Mouse (Mus musculus): ENCODE measurements at regions not wholly inside any gene's neighbourhood (a gene's known extent, or its start where the extent isn't known, plus 50 kb on each side); places are given as distances from the start of the nearest gene placed in this dataset.

DNA sequence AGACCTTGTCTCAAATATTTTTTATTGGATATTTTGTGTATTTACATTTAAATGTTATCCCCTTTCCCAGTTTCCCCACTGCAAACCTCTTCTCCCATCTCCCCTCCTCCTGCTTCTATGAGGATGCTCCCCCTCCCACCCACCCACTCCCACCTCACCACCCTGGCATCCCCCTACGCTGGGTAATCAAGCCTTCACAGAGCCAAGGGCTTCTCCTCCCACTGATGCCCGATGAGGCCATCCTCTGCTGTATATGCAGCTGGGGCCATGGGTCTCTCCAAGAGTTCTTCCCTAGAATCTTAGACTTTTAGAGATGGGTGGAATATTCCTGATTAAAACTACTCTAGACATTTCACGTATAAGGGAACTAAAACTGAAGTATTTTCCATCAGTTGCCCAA, 172.9 kb downstream of the Tph2 start:
- no peak for TF ChIP-seq POLR2A (IDR thresholded peaks at IDR 0.05; ENCODE audit: low read depth, low read length)
- no peak for TF ChIP-seq MXI1 (IDR thresholded peaks at IDR 0.05; ENCODE audit: low read depth, low read length)
- TF ChIP-seq CHD2 (IDR thresholded peaks at IDR 0.05; ENCODE audit: low read length) = no peak
- TF ChIP-seq CTCF (conservative IDR thresholded peaks at IDR 0.05 in 1 of 2, IDR thresholded peaks at IDR 0.05 in 1 of 2; ENCODE audit: low read depth in 2 of 2, low read length in 2 of 2) = no peak

All from CH12.LX (cell line).